Mouse (Mus musculus) left cerebral cortex, adult 11 months (tissue): ENCODE data around the gene Zdhhc21.

Experiments
- DNase-seq: peaks from one replicate; pipeline ENCODE4 v3.0.0; 2022; ENCODE audit warnings: low spot score

Zdhhc21 gene

GRCm38 (mm10) chr4:82765513-82766216 lies 94.1 kb downstream of the Zdhhc21 start:
- no peak for DNase-seq

GRCm38 (mm10) chr4:82763586-82763985 lies 96.2 kb downstream of the Zdhhc21 start:
- DNase-seq, result no peak

- no peak for DNase-seq
These were observed 97.2 kb downstream of the Zdhhc21 start for GRCm38 (mm10) chr4:82762430-82763119.

GRCm38 (mm10) chr4:82756295-82756626 lies 103.5 kb downstream of the Zdhhc21 start:
- no peak for DNase-seq

DNA sequence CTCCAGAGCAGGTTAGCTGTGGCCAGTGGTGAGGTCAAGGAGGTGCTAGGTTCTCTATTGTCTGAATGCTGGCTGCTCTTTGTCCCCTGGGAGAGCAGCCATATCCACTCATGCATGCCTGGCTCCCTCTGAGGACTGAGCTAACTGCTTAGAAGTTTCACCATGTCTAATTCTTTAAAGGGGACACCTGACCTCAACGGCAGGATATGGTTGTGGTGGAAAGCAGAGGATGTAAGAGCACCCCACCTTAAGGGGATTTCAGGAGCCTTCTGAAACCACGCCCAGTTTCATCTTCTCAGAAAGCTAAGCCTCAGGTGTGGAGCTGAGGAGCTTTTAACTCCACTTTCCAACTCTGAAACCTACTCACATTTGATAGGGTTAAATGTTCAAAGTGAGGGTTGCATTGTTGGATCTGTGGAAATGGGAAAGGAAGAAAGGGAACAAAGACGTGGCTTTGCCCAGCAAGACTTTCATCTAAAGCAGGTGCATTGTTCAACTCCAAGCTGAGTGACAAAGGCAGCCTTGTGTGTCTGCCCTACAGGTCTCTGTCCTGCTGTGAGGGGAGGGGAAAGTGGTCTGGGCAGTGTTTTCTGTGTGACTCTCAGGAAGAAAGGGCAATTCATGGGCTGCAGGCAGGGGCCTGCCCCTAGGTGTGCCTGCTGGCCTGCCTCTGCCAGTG lies 104.0 kb downstream of the Zdhhc21 start:
- no peak for DNase-seq
